Mouse (Mus musculus) layer of hippocampus, postnatal 10 days (tissue): ENCODE results near the gene Gm10354. TPM values are rescaled to one million over a fixed set of nuclear protein-coding genes. Genes with fewer than 3 reads are reported as not detected.
"Not testable (repeated sequence)": the region's sequence is repeated elsewhere in the genome, so short reads cannot be mapped to it uniquely, and the experiment has no call there.

Experiments used
- DNase-seq, 2 experiments: peaks; one replicate each; pipeline ENCODE4 v3.0.0; 2021; ENCODE audit warnings: low spot score in 2 of 2
- long read RNA-seq: library from polyadenylated mRNA; stranded (forward); transcript quantifications from one replicate; pipeline ENCODE4 v2.0.0, GENCODE M21; 2023
- total RNA-seq, 2 experiments: library from RNA; stranded (reverse); gene quantifications; 2 replicates each; pipeline ENCODE4 v1.2.3; 2021

The Gm10354 gene
- not detected for total RNA-seq
- long read RNA-seq = 0 reads

- DNase-seq = not testable (repeated sequence)
Observed at GRCm38 (mm10) chr5:14978835-14979234, at the start of gene Gm10354. TSS of gene Gm10354 (minus strand) at chr5:14978935.

DNA sequence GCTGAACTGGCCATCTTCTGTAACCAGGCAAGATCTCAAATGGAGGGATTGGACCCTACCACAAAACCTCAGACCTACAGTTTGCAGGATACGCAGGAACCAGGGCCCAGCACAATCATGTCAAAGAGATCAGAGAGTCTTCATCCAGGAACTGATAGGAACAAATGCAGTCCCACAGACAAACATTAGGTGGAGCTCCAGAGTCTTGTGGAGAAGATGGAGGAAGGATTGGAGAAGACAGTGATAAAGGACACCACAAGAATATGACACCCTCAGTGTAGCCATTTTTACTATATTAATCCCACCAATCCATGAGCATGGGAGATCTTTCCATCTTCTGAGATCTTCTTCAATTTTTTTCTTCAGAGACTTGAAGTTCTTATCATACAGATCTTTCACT lies 45.6 kb upstream of the Gm10354 start:
- DNase-seq = not testable (repeated sequence)

GRCm38 (mm10) chr5:15020067-15020466 lies 41.3 kb upstream of the Gm10354 start:
- DNase-seq = not testable (repeated sequence)

DNA sequence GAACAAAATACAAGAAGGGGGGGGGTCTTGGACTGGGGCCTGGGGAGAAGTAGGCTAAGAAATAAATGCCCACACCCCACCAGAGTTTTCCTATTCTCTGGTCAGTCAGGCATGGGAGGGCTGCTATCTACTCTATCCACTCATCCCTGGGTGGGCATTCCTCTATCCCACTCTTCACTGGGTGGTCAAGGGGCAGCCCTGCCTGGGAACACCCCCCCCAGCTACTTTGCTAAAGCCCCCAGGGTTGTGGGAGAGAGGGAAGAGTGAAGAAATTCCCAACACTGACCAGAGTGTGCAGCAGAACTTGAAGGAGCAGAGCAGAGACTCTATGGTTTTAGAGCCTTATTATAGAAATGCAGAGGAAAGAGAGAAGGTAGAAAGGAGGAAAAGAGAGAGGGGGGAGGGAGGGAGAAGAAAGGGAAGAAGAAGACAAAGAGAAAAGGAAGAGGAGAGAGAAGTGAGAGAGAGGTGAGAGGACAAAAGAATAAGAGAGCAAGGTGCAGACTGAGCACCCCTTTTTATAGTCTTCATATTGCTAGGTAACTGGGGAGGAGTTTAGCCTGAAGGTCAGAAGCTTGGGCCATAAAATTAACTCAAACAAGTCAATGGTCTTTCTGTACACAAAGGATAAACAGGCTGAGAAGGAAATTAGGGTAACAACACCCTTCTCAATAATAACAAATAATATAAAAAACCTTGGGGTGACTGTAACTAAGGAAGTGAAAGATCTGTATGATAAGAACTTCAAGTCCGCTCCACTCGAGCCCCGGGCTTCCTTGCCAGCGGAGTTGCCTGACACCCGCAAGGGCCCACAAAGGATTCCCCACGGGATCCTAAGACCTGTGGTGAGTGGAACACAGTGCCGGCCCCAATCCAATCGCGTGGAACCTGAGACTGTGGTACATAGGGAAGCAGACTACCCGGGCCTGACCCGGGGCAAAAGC lies 32.2 kb upstream of the Gm10354 start:
- DNase-seq = not testable (repeated sequence)

- DNase-seq = not testable (repeated sequence)
Observed at GRCm38 (mm10) chr5:15006907-15007306, 28.2 kb upstream of the Gm10354 start.

DNA sequence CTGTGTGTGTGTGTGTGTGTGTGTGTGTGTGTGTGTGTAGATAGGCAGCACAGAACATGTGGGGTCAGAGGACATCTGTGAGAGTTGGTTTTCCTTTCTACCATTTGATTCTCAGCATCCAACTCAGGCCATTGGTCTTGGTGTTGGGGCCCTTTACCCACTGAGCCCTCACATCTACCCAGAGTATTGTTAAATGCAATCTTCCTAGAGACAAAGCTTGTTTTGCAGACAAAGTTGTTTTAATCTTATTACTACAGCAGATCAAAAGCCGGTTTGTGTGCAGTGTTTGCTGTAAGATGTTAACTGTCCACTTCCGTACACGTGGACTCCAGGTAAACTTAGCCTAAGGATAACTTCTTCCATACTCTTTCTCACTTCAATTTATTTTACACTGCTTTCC lies 27.6 kb upstream of the Gm10354 start:
- not testable (repeated sequence) for DNase-seq

DNA sequence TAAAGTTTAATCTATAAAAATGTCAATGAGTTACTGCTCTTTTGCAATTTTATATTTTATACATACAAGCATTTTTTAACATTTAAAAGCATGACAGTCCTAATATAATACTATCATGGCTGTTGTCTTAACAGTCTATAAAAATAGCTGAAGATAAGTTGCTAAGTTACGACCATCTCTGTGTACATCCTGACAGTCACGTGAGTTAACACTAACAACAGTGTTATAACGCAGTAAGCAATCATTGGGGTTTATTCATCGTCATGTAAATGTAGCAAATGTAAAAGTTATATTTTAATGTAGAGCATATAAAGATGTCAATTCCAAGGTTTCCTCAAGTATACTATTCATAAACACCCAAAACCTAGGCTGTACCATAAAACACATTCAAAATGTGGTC lies 26.8 kb upstream of the Gm10354 start:
- not testable (repeated sequence) for DNase-seq

DNA sequence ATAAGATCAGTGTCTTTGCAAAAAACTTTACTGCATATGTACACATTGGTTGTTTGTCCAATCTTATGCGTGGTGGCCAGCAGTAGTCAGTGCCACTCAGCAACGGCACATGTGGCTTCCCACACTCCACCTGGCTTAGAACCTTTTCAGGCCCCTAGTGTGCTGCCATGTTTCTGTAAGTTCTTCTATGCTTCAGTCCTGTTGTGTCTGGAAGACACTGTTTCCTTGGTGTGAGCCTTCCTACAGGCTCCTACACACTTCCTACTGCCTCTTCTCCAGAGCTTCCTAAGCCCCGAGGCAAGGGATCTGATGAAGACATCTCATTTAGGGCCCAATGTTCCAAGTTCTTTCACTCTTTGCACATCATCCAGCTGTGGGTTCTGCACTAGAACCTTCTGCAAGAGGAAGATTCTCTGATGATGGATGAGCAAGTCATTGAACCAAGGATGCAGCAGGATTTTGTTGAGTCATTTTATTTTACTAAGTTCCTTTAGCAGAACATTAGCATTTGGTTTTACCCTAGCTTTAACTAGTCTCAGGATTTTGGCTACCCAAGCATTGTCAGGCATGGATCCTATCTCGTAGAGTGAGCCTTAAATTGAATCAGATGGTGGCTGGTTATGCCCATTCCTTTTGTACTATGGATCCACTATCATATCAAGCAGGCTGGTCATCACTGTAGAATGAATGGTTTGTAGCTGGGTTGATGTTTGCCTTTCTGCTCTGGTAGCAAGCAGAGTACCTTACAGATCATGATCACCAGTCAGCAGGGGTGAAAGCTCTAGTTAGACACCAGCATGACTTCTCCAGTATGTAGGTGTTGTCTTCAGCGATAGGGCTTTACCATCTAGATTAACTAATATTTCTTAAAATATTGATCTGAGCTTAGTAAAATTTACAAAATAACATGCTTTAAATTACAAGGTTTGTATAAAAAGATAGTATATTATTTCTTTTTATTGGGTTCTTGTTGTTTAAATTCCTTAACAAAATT lies 26.1 kb upstream of the Gm10354 start:
- DNase-seq = not testable (repeated sequence)

DNA sequence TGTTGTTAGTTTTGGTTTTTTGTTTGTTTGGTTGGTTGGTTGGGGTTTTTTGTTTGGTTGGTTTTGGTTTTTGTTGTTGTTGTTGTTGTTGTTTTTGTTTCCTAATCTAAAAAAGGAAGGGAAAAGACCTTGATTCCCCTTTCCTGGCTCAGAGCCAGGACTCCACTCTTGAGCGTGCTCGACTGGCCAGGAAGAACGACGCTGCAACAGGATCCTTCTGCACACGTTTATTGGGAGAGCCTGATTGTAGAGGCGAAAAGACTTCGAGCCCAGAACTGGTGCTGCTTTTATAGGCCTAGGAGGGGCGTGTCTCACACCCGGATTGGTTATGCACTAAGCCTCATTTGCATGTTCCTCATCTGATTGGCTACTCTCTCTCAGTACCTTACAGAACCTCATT lies 19.3 kb upstream of the Gm10354 start:
- DNase-seq = not testable (repeated sequence)

DNA sequence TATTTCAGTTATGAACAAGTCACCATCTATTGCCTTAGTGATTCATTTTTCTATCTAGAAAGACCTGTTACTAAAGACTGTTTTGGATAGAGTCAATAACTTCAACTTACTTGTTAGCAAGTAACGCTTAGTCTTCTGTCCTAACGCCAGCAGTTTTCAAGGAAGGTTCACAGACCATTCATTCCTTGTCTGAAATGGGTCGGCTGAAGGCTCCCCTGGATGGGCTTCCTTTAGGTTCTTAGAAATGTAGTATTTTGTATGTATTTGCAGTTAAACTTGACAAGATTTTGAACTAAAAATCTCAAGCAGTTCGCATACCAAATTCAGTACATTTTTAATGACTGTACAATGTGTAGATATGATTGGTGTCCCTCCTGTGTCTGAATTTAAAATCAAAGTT lies 18.8 kb upstream of the Gm10354 start:
- DNase-seq = not testable (repeated sequence)

GRCm38 (mm10) chr5:14996670-14997249 lies 18.0 kb upstream of the Gm10354 start:
- not testable (repeated sequence) for DNase-seq

DNA sequence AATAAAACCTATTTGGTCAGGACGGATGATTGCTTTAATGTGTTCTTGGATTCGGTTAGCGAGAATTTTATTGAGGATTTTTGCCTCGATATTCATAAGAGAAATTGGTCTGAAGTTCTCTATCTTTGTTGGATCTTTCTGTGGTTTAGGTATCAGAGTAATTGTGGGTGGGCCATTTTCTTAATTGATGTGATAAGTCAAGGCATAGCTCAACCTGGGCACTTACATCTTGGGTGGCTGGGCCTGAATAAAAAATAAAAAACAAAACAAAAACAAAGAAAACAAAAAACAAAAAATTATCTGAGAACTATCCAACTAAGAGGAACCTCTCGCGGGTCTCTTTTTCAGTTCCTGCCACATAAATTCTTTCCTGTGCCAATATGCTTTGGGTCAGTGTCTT lies 15.4 kb upstream of the Gm10354 start:
- DNase-seq = not testable (repeated sequence)

GRCm38 (mm10) chr5:14990375-14991158 lies 11.8 kb upstream of the Gm10354 start:
- not testable (repeated sequence) for DNase-seq

DNA sequence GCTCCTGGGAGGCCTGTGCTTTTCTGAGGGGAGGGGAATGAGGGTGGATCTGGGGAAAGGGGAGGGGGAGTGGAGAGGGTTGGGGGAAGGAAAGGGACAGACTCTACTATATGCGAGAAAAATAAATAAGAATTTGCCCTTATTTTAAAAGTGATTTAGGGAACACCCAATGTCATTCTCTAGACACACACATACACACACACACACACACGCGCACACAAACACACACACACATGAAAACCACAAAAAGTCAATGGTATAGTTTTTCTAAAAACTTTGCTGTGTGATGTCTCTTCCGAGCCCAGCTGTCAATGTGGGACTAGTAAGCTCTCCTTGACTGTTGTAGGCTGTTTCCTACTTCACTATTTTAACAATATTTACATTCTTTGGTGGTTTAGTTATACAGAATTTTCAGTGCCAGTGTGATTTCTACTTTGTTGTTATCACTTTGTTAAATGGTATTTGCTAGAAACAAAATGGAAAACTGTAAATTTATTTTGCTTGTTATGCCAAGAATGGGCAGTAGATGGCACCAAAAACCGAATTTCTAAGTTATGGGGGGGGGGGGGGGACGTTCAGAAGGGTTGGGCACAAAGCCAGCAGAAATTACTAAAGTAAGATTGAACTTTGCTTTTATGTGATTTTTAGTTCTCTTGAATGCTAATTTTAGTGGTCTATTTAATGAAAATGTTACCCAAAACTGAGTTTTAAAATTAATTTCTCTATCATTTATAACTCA lies 8.1 kb upstream of the Gm10354 start:
- not testable (repeated sequence) for DNase-seq

DNA sequence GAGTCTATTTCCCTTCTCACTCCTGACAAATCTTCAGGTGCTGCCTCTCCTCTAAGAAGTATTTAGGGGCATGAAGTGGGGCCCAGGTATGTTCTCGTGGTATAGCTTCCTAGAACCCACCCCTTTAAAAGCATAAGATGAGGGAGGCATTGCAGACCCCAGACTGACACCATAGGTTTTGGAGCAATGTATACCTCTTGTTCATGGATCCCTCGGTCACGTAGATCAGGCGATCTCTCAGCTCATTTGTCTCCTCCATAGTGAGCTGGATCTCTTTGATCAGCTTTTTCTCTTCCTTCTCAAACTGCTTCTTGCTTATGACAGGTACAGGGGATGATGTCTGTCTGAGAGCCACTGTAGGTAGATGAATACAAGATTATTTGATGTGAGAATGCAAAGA lies 1.4 kb downstream of the Gm10354 start:
- DNase-seq = not testable (repeated sequence)

GRCm38 (mm10) chr5:14975294-14975693 lies 3.4 kb downstream of the Gm10354 start:
- not testable (repeated sequence) for DNase-seq

DNA sequence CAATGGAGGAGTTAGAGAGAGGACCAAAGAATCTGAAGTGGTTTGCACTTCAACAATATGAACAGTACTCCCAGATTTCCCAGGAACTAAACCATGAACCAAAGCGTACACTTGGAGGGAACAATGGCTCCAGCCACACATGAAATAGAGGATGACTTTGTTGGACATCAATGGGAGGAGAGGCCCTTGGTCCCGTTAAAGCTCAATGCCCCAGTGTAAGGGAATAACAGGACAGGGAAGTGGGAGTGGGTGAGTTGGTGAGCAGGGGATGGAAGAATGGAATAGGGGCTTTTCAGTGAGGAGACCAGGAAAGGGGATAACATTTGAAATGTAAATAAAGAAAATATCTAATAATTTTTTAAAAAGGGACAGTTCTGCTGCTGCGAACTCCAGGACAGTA lies 5.9 kb downstream of the Gm10354 start:
- DNase-seq = not testable (repeated sequence)

DNA sequence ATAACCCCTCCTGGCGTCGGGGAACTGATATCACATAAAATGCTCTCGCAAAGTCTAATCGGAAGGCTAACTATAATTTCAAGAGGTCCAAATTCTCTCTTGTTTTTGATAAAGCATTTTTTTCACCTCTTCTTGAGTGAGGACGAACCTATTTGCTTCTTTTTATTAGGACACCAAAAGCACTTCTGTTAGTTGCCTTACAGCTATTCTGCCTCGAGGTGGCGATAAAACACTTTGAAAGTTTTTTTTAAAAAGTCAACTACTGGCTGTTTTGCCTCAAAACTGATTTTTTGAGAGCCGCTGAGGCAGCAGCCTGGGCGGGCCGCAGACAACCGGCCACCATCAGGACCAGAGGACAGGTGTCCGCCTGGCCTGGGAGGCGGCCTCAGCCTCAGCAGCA lies 14.9 kb downstream of the Gm10354 start:
- DNase-seq = not testable (repeated sequence)

DNA sequence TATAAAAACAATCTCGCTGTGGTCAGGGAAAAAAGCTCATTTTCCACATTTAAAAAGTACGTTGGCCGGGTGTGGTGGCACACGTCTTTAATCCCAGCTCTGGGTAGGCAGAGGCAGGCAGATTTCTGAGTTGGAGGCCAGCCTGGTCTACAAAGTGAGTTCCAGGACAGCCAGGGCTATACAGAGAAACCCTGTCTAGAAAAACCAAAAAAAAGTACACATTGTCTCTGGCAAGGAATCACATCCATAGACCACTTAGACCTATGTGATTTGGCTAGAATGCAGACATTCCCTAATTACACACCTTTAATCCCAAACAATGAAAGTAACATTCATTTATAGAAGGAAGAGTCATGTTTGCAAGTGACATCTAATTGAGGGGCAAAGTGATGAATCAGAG lies 17.2 kb downstream of the Gm10354 start:
- DNase-seq = not testable (repeated sequence)
